Mouse (Mus musculus): ENCODE data around the gene Slc25a44.

Slc25a44 gene

GRCm38 (mm10) chr3:88424605-88425329 lies at the start of gene Slc25a44:
Gene Slc25a44 (minus strand): TSS chr3:88425139.
- in situ Hi-C loops (cut with MboI; ENCODE audit: unreplicated experiment in 2 of 2) = no loop called here

GRCm38 (mm10) chr3:88473571-88473970 lies 48.6 kb upstream of the Slc25a44 start:
- in situ Hi-C loops (cut with MboI; ENCODE audit: unreplicated experiment in 2 of 2) = loop anchor here (5.0 kb wide), 2 partner anchors 66 to 141 kb away; no protein-coding TSS in a partner anchor

- in situ Hi-C loops (cut with MboI; ENCODE audit: unreplicated experiment in 2 of 2) = loop anchor here (5.0 kb wide), 2 partner anchors 66 to 141 kb away; no protein-coding TSS in a partner anchor
Measured at GRCm38 (mm10) chr3:88473020-88473419, 48.1 kb upstream of the Slc25a44 start.

- in situ Hi-C loops (cut with MboI; ENCODE audit: unreplicated experiment in 2 of 2) = loop anchor here (5.0 kb wide), 2 partner anchors 64 to 139 kb away; no protein-coding TSS in a partner anchor
Measured at GRCm38 (mm10) chr3:88470943-88471479, 46.1 kb upstream of the Slc25a44 start.

- in situ Hi-C loops (cut with MboI; ENCODE audit: unreplicated experiment in 2 of 2) = loop anchor here in 1 of 2 experiments (5.0 kb wide), 1 partner anchor 62 kb away; no protein-coding TSS in a partner anchor
Measured at GRCm38 (mm10) chr3:88469466-88469865, 44.5 kb upstream of the Slc25a44 start.

- in situ Hi-C loops (cut with MboI; ENCODE audit: unreplicated experiment in 2 of 2) = loop anchor here in 1 of 2 experiments (5.0 kb wide), 1 partner anchor 60 kb away; no protein-coding TSS in a partner anchor
Measured at GRCm38 (mm10) chr3:88467116-88467824, 42.3 kb upstream of the Slc25a44 start.

- in situ Hi-C loops (cut with MboI; ENCODE audit: unreplicated experiment in 2 of 2) = loop anchor here in 1 of 2 experiments (5.0 kb wide), 1 partner anchor 58 kb away; no protein-coding TSS in a partner anchor
Measured at GRCm38 (mm10) chr3:88465127-88465526, 40.2 kb upstream of the Slc25a44 start.

- in situ Hi-C loops (cut with MboI; ENCODE audit: unreplicated experiment in 2 of 2) = no loop called here
Measured at GRCm38 (mm10) chr3:88464425-88464824, 39.5 kb upstream of the Slc25a44 start.

- in situ Hi-C loops (cut with MboI; ENCODE audit: unreplicated experiment in 2 of 2) = no loop called here
Measured at GRCm38 (mm10) chr3:88460983-88461696, 36.2 kb upstream of the Slc25a44 start, which contains the start of gene Sema4a. Gene Sema4a (minus strand): TSS chr3:88461182.

GRCm38 (mm10) chr3:88460029-88460428 lies 35.1 kb upstream of the Slc25a44 start:
- in situ Hi-C loops (cut with MboI; ENCODE audit: unreplicated experiment in 2 of 2) = no loop called here

GRCm38 (mm10) chr3:88458778-88459219 lies 33.9 kb upstream of the Slc25a44 start:
- in situ Hi-C loops (cut with MboI; ENCODE audit: unreplicated experiment in 2 of 2) = no loop called here

- in situ Hi-C loops (cut with MboI; ENCODE audit: unreplicated experiment in 2 of 2) = no loop called here
Measured at GRCm38 (mm10) chr3:88456746-88457532, 32.0 kb upstream of the Slc25a44 start.

- in situ Hi-C loops (cut with MboI; ENCODE audit: unreplicated experiment in 2 of 2) = no loop called here
Measured at GRCm38 (mm10) chr3:88456313-88456712, 31.4 kb upstream of the Slc25a44 start.

GRCm38 (mm10) chr3:88455588-88456264 lies 30.8 kb upstream of the Slc25a44 start:
- in situ Hi-C loops (cut with MboI; ENCODE audit: unreplicated experiment in 2 of 2) = no loop called here

- in situ Hi-C loops (cut with MboI; ENCODE audit: unreplicated experiment in 2 of 2) = no loop called here
Measured at GRCm38 (mm10) chr3:88454762-88455587, 30.0 kb upstream of the Slc25a44 start.

- in situ Hi-C loops (cut with MboI; ENCODE audit: unreplicated experiment in 2 of 2) = no loop called here
Measured at GRCm38 (mm10) chr3:88453986-88454385, 29.0 kb upstream of the Slc25a44 start.

GRCm38 (mm10) chr3:88453369-88453768 lies 28.4 kb upstream of the Slc25a44 start:
- in situ Hi-C loops (cut with MboI; ENCODE audit: unreplicated experiment in 2 of 2) = no loop called here

- in situ Hi-C loops (cut with MboI; ENCODE audit: unreplicated experiment in 2 of 2) = no loop called here
Measured at GRCm38 (mm10) chr3:88452716-88453115, 27.8 kb upstream of the Slc25a44 start.

All from v-Abl transformed pro-B cells (cell line).